ENCODE assay signal across 28 mouse cellular contexts in genomic region chr6:98629646-98630045, GRCm38 (mm10).
DNase-seq lines count a peak whose midpoint lies in the region; ATAC-seq and TF ChIP-seq lines count a peak whose summit lies in the region.
"Had no signal": no experiment of that assay in that cellular context is flagged by ENCODE, and none has a peak within 500 bp of the region (broad histone marks: within the 10 kb centered on the region; RNA-seq: fewer than 3 reads in every experiment).

No protein-coding gene starts in this region.

- no peak overlapping the region for H3K9ac ChIP-seq in forebrain, embryonic 12.5 days
- H3K9ac ChIP-seq: heart, embryonic 12.5 days; hindbrain, embryonic 14.5 days; kidney, embryonic 15.5 days; limb, embryonic 13.5 days; lung, embryonic 15.5 days; midbrain, embryonic 13.5 days had no signal

- 0 out of 2 replicates have a peak, but pooled peaks cover 2% of the 10 kb centered on the region for H3K4me1 ChIP-seq in thymus, adult 2 months (replicated peaks; ENCODE audit: control insufficient read depth, insufficient read depth, low read length)
- no peaks in the 10 kb centered on the region for H3K4me1 ChIP-seq in kidney, adult 2 months (ENCODE audit: control insufficient read depth, insufficient read depth, low read length)
- peaks cover 5% of the 10 kb centered on the region; the same call in 1 of the 2 replicates for H3K4me1 ChIP-seq in forebrain, embryonic 12.5 days
- H3K4me1 ChIP-seq: lung, embryonic 15.5 days had no signal

- no peak for TF ChIP-seq POLR2A in thymus, adult 2 months (IDR thresholded peaks at IDR 0.05; ENCODE audit: control insufficient read depth, extremely low read depth, insufficient read depth, low read length, poor library complexity)
- TF ChIP-seq POLR2A in kidney, adult 2 months (IDR thresholded peaks at IDR 0.05; ENCODE audit: low read depth, low read length), result no peak

- peak; percentile 24 for DNase-seq in thymus, adult 2 months
- DNase-seq in thymus, adult 18-20 months, result no peak
- peak; percentile 61 for DNase-seq in CD4-positive, CD25-positive, alpha-beta regulatory T cell, adult 2 months (ENCODE audit: low read depth, low spot score)
- no peak for DNase-seq in kidney, adult 2 months
- no peak for DNase-seq in adrenal gland, adult (ENCODE audit: inconsistent age in 2 of 2, low spot score in 1 of 2)
- DNase-seq: adrenal gland, adult 2 months; cerebellum, adult 2 months; cerebellum, postnatal 25 days; gastrocnemius, postnatal 14 days; heart, adult 2 months; heart, postnatal 4 days; kidney, adult 11 months; kidney, postnatal 25 days; lung, postnatal 4 days; retina, postnatal 1 day; right cerebral cortex, postnatal 25 days had no signal

- WGBS in thymus, adult 2 months, result 34% methylated on average over 4 of the region's 4 CpGs
- WGBS in kidney, adult 2 months, result 74% methylated on average over 4 of the region's 4 CpGs
- WGBS in forebrain, embryonic 12.5 days, result 75% methylated on average over 4 of the region's 4 CpGs

- H3K4me2 ChIP-seq in forebrain, embryonic 12.5 days, result no peak overlapping the region
- H3K4me2 ChIP-seq: heart, embryonic 12.5 days; hindbrain, embryonic 14.5 days; kidney, embryonic 15.5 days; limb, embryonic 13.5 days; liver, embryonic 11.5 days; lung, embryonic 15.5 days; midbrain, embryonic 13.5 days had no signal

- H3K27ac ChIP-seq in thymus, adult 2 months (ENCODE audit: control insufficient read depth, insufficient read depth, low read length), result no peak overlapping the region
- H3K27ac ChIP-seq in kidney, adult 2 months (ENCODE audit: insufficient read depth, low read depth, low read length), result no peak overlapping the region
- no peak overlapping the region for H3K27ac ChIP-seq in forebrain, embryonic 12.5 days
- H3K27ac ChIP-seq: heart, adult 2 months; hindbrain, embryonic 14.5 days; kidney, embryonic 15.5 days; limb, embryonic 13.5 days; lung, embryonic 15.5 days; midbrain, embryonic 13.5 days; stomach, postnatal 0 days had no signal

- no peak for TF ChIP-seq CTCF in thymus, adult 2 months (IDR thresholded peaks at IDR 0.05; ENCODE audit: borderline replicate concordance, control insufficient read depth, extremely low read depth, insufficient read depth, low read length, poor library complexity)
- TF ChIP-seq CTCF in kidney, adult 2 months (conservative IDR thresholded peaks at IDR 0.05; ENCODE audit: insufficient read depth, insufficient read length, low read depth, low read length), result no peak

- no peaks in the 10 kb centered on the region for H3K27me3 ChIP-seq in thymus, adult 2 months (ENCODE audit: control insufficient read depth, insufficient read depth, low read length)
- no peaks in the 10 kb centered on the region for H3K27me3 ChIP-seq in kidney, adult 2 months (replicated peaks; ENCODE audit: control insufficient read depth, insufficient read depth, low read length)
- no peaks in the 10 kb centered on the region for H3K27me3 ChIP-seq in forebrain, embryonic 12.5 days
- H3K27me3 ChIP-seq: heart, embryonic 12.5 days; lung, embryonic 15.5 days; midbrain, embryonic 13.5 days; Patski had no signal

- no peaks in the 10 kb centered on the region for H3K36me3 ChIP-seq in thymus, adult 2 months (ENCODE audit: control insufficient read depth, insufficient read depth, low read length)
- no peaks in the 10 kb centered on the region for H3K36me3 ChIP-seq in kidney, adult 2 months (ENCODE audit: control insufficient read depth, insufficient read depth, low read length)
- H3K36me3 ChIP-seq in forebrain, embryonic 12.5 days (replicated peaks), result no peaks in the 10 kb centered on the region
- H3K36me3 ChIP-seq: heart, embryonic 12.5 days; kidney, embryonic 15.5 days; limb, embryonic 13.5 days; lung, embryonic 15.5 days; midbrain, embryonic 13.5 days had no signal

- ATAC-seq in common myeloid progenitor, adult 5-6 weeks (replicated peaks; ENCODE audit: low read depth, poor library complexity, severe bottlenecking), result 0 out of 2 replicates have a peak, but pooled peaks have one; percentile 25
- no peak for ATAC-seq in forebrain, embryonic 12.5 days (ENCODE audit: low FRiP score)
- ATAC-seq: forebrain, embryonic 14.5 days; midbrain, embryonic 13.5 days; Patski had no signal

- no peak overlapping the region for H3K4me3 ChIP-seq in thymus, adult 2 months (ENCODE audit: control insufficient read depth, insufficient read depth, low read length)
- H3K4me3 ChIP-seq in kidney, adult 2 months (ENCODE audit: insufficient read depth, low read depth, low read length), result no peak overlapping the region
- H3K4me3 ChIP-seq in forebrain, embryonic 12.5 days (replicated peaks), result no peak overlapping the region
- H3K4me3 ChIP-seq: heart, adult 2 months; heart, embryonic 12.5 days; kidney, embryonic 15.5 days; limb, embryonic 13.5 days; lung, embryonic 15.5 days; midbrain, embryonic 13.5 days had no signal

- H3K9me3 ChIP-seq in forebrain, embryonic 12.5 days, result no peaks in the 10 kb centered on the region
- H3K9me3 ChIP-seq: heart, embryonic 12.5 days; kidney, embryonic 15.5 days; limb, embryonic 13.5 days; lung, embryonic 15.5 days; midbrain, embryonic 13.5 days had no signal

Comparison
In these comparisons a context has a peak if more than half of its experiments do, and no peak if none do; other contexts are left out.
1. DNase-seq: peak in thymus, adult 2 months (single experiment) and CD4-positive, CD25-positive, alpha-beta regulatory T cell, adult 2 months (single experiment); none in thymus, adult 18-20 months (0 of 2), kidney, adult 2 months (single experiment) and adrenal gland, adult (0 of 2).